Mouse (Mus musculus): ENCODE data around the gene Zfp870. TPM values are rescaled to one million over a fixed set of nuclear protein-coding genes. Genes with fewer than 3 reads are reported as not detected.
"Not testable (repeated sequence)": the region's sequence is repeated elsewhere in the genome, so short reads cannot be mapped to it uniquely, and the experiment has no call there.

The Zfp870 gene
- polyA plus RNA-seq, 1 experiment from 2014 or later, result 1.6 TPM

DNA sequence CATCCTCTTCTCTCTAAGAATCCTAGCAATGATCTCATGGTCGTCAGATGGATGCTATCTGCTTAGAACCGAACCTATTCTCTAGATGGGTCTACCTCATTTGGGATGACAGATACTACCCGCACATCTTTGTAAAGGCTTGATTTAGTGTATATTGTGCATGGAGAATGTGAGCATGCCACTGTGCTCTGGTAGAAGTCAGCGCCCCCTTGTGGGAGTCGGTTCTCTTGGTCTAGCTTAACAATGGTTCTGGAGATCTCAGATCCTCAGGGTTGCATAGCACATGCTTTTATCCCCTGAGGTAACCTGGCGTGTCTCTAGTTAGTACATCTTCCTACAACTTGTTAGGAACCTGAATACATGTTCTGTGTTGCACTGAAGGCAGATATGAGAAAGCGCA lies 24.2 kb downstream of the Zfp870 start:
- not testable (repeated sequence) for H3K27ac ChIP-seq (replicated peaks); H3K9me3 ChIP-seq (replicated peaks); ATAC-seq (ENCODE audit: insufficient read depth); H3K4me3 ChIP-seq (replicated peaks); H3K4me2 ChIP-seq; H3K27me3 ChIP-seq; H3K4me1 ChIP-seq (replicated peaks); H3K9ac ChIP-seq; H3K36me3 ChIP-seq (replicated peaks)
- WGBS (ENCODE audit: insufficient replicate concordance), result 41% methylated on average over 5 of the region's 7 CpGs

DNA sequence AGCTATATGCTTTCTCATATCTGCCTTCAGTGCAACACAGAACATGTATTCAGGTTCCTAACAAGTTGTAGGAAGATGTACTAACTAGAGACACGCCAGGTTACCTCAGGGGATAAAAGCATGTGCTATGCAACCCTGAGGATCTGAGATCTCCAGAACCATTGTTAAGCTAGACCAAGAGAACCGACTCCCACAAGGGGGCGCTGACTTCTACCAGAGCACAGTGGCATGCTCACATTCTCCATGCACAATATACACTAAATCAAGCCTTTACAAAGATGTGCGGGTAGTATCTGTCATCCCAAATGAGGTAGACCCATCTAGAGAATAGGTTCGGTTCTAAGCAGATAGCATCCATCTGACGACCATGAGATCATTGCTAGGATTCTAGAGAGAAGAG lies 34.7 kb downstream of the Zfp870 start:
- 35% methylated on average over 3 of the region's 6 CpGs for WGBS (ENCODE audit: insufficient replicate concordance)
- ATAC-seq (ENCODE audit: insufficient read depth), result not testable (repeated sequence)

DNA sequence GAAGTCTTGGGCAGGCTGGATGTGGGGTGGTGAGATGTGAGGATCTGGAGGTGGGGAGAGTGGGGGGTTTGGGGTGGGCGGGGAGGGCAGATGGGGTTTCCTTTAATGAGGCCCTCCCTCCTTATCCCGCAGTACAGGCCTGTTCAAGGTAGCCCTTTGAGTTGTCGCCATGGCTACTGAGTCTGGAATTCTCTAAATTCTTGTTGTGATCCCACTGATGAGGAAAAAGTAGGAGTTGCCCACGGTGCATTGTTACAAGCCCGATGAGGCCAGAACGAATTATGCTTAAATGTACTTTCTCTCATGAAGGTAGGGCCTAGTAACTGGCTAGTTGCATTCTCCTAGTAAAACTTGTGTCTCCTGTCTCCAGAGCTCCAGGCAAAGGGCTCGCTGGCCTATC lies 39.9 kb downstream of the Zfp870 start:
- Histone ChIP-seq H3K4me2 (no peak overlapping the region), H3K27me3 (no peaks in the 10 kb centered on the region), H3K9me3 (replicated peaks) (no peaks in the 10 kb centered on the region), H3K27ac (replicated peaks) (no peak overlapping the region), H3K4me3 (replicated peaks) (no peak overlapping the region), H3K9ac (no peak overlapping the region), H3K36me3 (replicated peaks) (no peaks in the 10 kb centered on the region), H3K4me1 (replicated peaks) (no peaks in the 10 kb centered on the region)
- 60% methylated on average over 7 of the region's 7 CpGs for WGBS (ENCODE audit: insufficient replicate concordance)
- ATAC-seq (ENCODE audit: insufficient read depth), result no peak

More for the DNA sequence above, 34.7 kb downstream of the Zfp870 start:
- H3K4me3 ChIP-seq (replicated peaks); H3K27me3 ChIP-seq; H3K4me2 ChIP-seq; H3K36me3 ChIP-seq (replicated peaks); H3K4me1 ChIP-seq (replicated peaks); H3K9me3 ChIP-seq (replicated peaks); H3K27ac ChIP-seq (replicated peaks); H3K9ac ChIP-seq: not testable (repeated sequence)

DNA sequence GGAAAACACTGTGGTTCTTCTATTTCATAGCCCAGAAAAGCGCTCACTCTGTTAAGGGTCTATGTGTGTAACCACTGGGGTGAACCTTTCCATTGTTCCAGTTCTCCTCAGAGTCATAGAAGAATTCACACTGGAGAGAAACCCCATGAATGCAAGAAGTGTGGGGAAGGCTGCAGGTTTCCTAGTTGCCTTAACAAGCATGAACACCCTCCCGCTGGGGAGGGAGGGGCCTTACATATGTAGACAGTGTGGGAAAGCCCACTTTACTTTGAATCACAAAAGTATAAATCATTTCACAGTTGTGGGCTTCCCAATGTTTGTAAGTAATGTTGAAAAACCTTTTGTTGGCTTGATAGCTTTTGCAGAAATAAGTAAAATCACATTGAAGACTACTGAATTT lies 50.1 kb downstream of the Zfp870 start:
- Histone ChIP-seq H3K27ac (replicated peaks) (no peak overlapping the region), H3K36me3 (replicated peaks) (no peaks in the 10 kb centered on the region), H3K4me2 (no peak overlapping the region), H3K4me1 (replicated peaks) (no peaks in the 10 kb centered on the region), H3K9ac (no peak overlapping the region), H3K9me3 (replicated peaks) (no peaks in the 10 kb centered on the region), H3K27me3 (no peaks in the 10 kb centered on the region), H3K4me3 (replicated peaks) (no peak overlapping the region)
- ATAC-seq (ENCODE audit: insufficient read depth), result no peak
- 58% methylated on average over 2 of the region's 2 CpGs for WGBS (ENCODE audit: insufficient replicate concordance)

DNA sequence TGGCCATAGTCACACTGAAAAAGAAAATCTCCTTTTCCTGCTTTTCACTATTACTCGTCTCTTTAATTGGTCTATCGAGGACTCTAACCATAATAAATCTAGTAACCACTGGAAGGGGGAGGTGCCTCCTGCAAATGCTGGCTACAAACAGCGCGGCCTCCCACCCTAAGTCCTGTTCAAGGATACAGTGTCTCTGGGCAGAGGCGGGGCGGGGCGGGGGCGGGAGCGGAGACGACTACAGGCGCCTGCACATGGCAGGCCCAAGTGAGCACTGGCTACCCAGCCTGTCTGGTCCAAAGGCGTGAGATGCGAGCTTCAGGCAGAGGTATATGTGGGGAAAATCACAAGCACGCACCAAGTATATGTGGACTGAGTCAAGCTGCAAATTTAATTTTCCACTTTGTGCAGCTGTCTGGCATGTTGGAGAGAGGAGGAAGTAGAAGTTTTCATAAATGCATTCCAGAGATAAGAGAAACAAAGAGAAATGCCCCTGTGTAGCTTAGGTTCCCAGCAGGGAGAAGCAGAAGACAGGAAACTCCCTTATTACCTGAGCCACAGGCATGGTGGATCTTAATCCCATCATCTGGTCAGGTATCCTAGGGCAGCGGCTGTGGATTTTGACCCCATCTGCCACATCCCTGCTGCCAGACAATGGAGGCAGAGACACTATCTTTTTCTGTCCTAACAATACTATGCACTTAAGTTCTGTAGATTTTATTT lies 52.2 kb downstream of the Zfp870 start:
- Histone ChIP-seq H3K36me3 (replicated peaks) (no peaks in the 10 kb centered on the region), H3K4me2 (no peak overlapping the region), H3K27me3 (no peaks in the 10 kb centered on the region), H3K27ac (replicated peaks) (no peak overlapping the region), H3K4me3 (replicated peaks) (no peak overlapping the region), H3K9ac (no peak overlapping the region), H3K4me1 (replicated peaks) (no peaks in the 10 kb centered on the region), H3K9me3 (replicated peaks) (no peaks in the 10 kb centered on the region)
- ATAC-seq (ENCODE audit: insufficient read depth), result no peak
- WGBS (ENCODE audit: insufficient replicate concordance), result 45% methylated on average over 15 of the region's 15 CpGs

DNA sequence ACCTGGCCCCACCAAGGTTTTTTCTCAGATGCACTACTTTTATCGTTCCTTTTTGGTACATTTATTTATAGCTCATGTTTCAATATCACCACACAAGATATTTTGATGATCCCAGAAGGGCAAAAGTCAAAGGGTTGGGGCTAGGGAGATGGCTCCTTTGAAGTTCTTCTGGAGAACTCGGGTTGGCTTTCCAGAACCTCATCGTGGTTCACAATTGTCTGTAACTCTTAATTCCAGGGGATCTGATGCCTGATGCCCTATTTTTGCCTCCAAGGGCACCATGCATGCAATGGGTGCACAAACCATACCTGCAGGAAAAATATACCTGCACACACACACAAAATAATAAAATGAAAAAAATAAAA lies 61.0 kb downstream of the Zfp870 start:
- WGBS (ENCODE audit: insufficient replicate concordance), result 23% methylated on average over 3 of the region's 3 CpGs
- Histone ChIP-seq H3K9me3 (replicated peaks) (no peaks in the 10 kb centered on the region), H3K4me3 (replicated peaks) (peak overlapping the region; percentile 68; the same call in 1 of the 2 replicates), H3K27me3 (no peaks in the 10 kb centered on the region), H3K27ac (replicated peaks) (no peak overlapping the region), H3K9ac (no peak overlapping the region), H3K36me3 (replicated peaks) (0 out of 2 replicates have a peak, but pooled peaks cover 3% of the 10 kb centered on the region), H3K4me1 (replicated peaks) (peaks cover 5% of the 10 kb centered on the region; the same call in 1 of the 2 replicates), H3K4me2 (peak overlapping the region; percentile 72)
- no peak for ATAC-seq (ENCODE audit: insufficient read depth)

DNA sequence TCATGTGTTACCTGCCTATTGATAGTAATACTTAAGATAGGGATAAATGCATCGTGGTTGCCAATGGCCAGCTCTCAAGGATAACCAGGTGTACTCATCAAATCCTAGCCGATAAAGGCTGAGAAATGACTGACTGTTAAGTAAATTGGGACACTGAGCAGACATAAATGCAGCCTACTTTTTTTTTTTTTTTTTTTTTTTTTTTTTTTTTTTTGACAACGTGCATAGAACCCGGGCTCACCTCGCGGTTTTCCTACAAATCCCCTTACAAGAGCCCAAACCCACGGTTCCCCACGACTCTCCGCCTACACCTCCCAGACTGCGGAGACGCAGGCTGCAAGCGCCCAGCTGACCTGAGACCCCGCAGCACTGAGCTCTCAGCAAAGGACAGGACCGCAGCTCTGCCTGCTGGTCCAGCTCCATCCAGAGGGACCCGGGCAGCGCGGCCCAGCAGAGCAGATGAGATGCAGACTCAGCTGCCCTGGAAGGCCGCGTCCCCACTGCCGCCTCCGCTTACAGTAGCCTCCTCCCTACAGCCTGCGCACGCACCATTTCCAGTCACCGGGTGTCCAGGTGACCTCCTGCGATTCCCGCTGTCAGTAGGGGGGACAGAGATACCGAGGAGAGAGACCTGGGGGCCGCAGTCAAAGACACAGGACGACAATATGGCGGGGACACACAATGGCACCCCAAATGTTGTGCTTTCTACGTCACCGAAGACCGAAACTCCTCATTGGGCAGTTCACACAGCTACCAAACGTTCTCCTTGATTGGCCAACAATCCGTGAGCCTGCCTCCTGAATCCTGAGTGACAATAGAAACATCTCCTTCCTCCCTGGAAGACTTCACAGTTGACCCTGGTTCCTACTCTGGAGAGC lies 61.7 kb downstream of the Zfp870 start, which contains the start of gene Zfp799:
TSS of gene Zfp799 (minus strand) at position 722 of the 878 bp plus-strand sequence.
- H3K27ac ChIP-seq (replicated peaks), result no peak within 1 kb of the TSS
- H3K9ac ChIP-seq, result peak within 1 kb of the TSS; percentile 62
- no peaks in the 10 kb centered on the region for H3K27me3 ChIP-seq
- peak; percentile 71 for ATAC-seq (ENCODE audit: insufficient read depth)
- H3K4me2 ChIP-seq, result peak within 1 kb of the TSS; percentile 72
- no peaks in the 10 kb centered on the region for H3K9me3 ChIP-seq (replicated peaks)
- WGBS (ENCODE audit: insufficient replicate concordance), result 2% methylated on average over 35 of the region's 35 CpGs
- 0 out of 2 replicates have a peak, but pooled peaks cover 3% of the 10 kb centered on the region for H3K36me3 ChIP-seq (replicated peaks)
- H3K4me3 ChIP-seq (replicated peaks), result peak within 1 kb of the TSS; percentile 68
- peaks cover 5% of the 10 kb centered on the region; the same call in 1 of the 2 replicates for H3K4me1 ChIP-seq (replicated peaks)

Other genes with a start within 250 kb of the Zfp870 start
- gene Cyp4f40, start 232.7 kb downstream of the Zfp870 start, polyA plus RNA-seq (2015; fragmentation: Nextera tagmentation; extraction: Ambion mirVana), result not detected in 2 replicates
- 6.5 and 7.5 TPM in 2 replicates for gene Cyp4f15, start 206.0 kb downstream of the Zfp870 start, polyA plus RNA-seq (2015; fragmentation: Nextera tagmentation; extraction: Ambion mirVana)
- gene Zfp871, start 103.4 kb downstream of the Zfp870 start, polyA plus RNA-seq (2015; fragmentation: Nextera tagmentation; extraction: Ambion mirVana), result 8.4 and 9.8 TPM in 2 replicates
- gene Zfp811, start 81.7 kb downstream of the Zfp870 start, polyA plus RNA-seq (2015; fragmentation: Nextera tagmentation; extraction: Ambion mirVana), result 0.06 and 0.15 TPM in 2 replicates
- gene Zfp799, start 61.4 kb downstream of the Zfp870 start, polyA plus RNA-seq (2015; fragmentation: Nextera tagmentation; extraction: Ambion mirVana), result 1.2 and 1.7 TPM in 2 replicates
- gene Cyp4f14, start 25.7 kb upstream of the Zfp870 start, polyA plus RNA-seq (2015; fragmentation: Nextera tagmentation; extraction: Ambion mirVana), result not detected in 2 replicates
- 6.7 and 8.2 TPM in 2 replicates for gene Cyp4f13, start 55.8 kb upstream of the Zfp870 start, polyA plus RNA-seq (2015; fragmentation: Nextera tagmentation; extraction: Ambion mirVana)
- 3.9 and 4.2 TPM in 2 replicates for gene Zfp472, start 74.2 kb upstream of the Zfp870 start, polyA plus RNA-seq (2015; fragmentation: Nextera tagmentation; extraction: Ambion mirVana)
- 2.5 and 3.0 TPM in 2 replicates for gene Zfp952, start 101.5 kb upstream of the Zfp870 start, polyA plus RNA-seq (2015; fragmentation: Nextera tagmentation; extraction: Ambion mirVana)
- gene Zfp763, start 141.8 kb upstream of the Zfp870 start, polyA plus RNA-seq (2015; fragmentation: Nextera tagmentation; extraction: Ambion mirVana), result 2.2 and 2.3 TPM in 2 replicates
- gene 4921501E09Rik, start 176.4 kb upstream of the Zfp870 start, polyA plus RNA-seq (2015; fragmentation: Nextera tagmentation; extraction: Ambion mirVana), result not detected in 2 replicates
- gene Zfp563, start 197.7 kb upstream of the Zfp870 start, polyA plus RNA-seq (2015; fragmentation: Nextera tagmentation; extraction: Ambion mirVana), result 1.1 and 1.2 TPM in 2 replicates
- not detected in 2 replicates for gene Morc2b, start 248.0 kb upstream of the Zfp870 start, polyA plus RNA-seq (2015; fragmentation: Nextera tagmentation; extraction: Ambion mirVana)

Measured in liver, embryonic 15.5 days (tissue).